Mouse (Mus musculus): ENCODE data around the gene Oaz1. TPM values are rescaled to one million over a fixed set of nuclear protein-coding genes. Genes with fewer than 3 reads are reported as not detected.

Oaz1 gene
- polyA plus RNA-seq, 1 experiment: 823 TPM

GRCm38 (mm10) chr10:80843931-80844547 is 17.6 kb downstream of the Oaz1 start, which contains the start of gene Lingo3:
Lingo3 (minus strand) TSS chr10:80844039.
- Histone ChIP-seq H3K4me1 (ENCODE audit: control insufficient read depth, insufficient read depth, low read length) (peaks cover 18% of the 10 kb centered on the region), H3K4me3 (ENCODE audit: insufficient read depth, low read length) (peak within 1 kb of the TSS; percentile 42), H3K27ac (ENCODE audit: insufficient read depth, low read depth, low read length) (no peak within 1 kb of the TSS)
- no peak for TF ChIP-seq CTCF (IDR thresholded peaks at IDR 0.05; ENCODE audit: low read depth, low read length)
- no peak for TF ChIP-seq POLR2A (IDR thresholded peaks at IDR 0.05; ENCODE audit: borderline replicate concordance, low read depth, low read length)

GRCm38 (mm10) chr10:80845055-80845693 is 18.7 kb downstream of the Oaz1 start:
- H3K4me1 ChIP-seq (ENCODE audit: control insufficient read depth, insufficient read depth, low read length): peaks cover 12% of the 10 kb centered on the region
- TF ChIP-seq CTCF (IDR thresholded peaks at IDR 0.05; ENCODE audit: low read depth, low read length): no peak
- no peak for TF ChIP-seq POLR2A (IDR thresholded peaks at IDR 0.05; ENCODE audit: borderline replicate concordance, low read depth, low read length)
- no peak overlapping the region for H3K4me3 ChIP-seq (ENCODE audit: insufficient read depth, low read length)
- no peak overlapping the region for H3K27ac ChIP-seq (ENCODE audit: insufficient read depth, low read depth, low read length)

- Histone ChIP-seq H3K4me1 (ENCODE audit: control insufficient read depth, insufficient read depth, low read length) (peaks cover 12% of the 10 kb centered on the region), H3K4me3 (ENCODE audit: insufficient read depth, low read length) (no peak overlapping the region), H3K27ac (ENCODE audit: insufficient read depth, low read depth, low read length) (no peak overlapping the region)
- TF ChIP-seq POLR2A (IDR thresholded peaks at IDR 0.05; ENCODE audit: borderline replicate concordance, low read depth, low read length) (no peak), CTCF (IDR thresholded peaks at IDR 0.05; ENCODE audit: low read depth, low read length) (no peak)
These were observed 19.3 kb downstream of the Oaz1 start for GRCm38 (mm10) chr10:80845732-80846131.

DNA sequence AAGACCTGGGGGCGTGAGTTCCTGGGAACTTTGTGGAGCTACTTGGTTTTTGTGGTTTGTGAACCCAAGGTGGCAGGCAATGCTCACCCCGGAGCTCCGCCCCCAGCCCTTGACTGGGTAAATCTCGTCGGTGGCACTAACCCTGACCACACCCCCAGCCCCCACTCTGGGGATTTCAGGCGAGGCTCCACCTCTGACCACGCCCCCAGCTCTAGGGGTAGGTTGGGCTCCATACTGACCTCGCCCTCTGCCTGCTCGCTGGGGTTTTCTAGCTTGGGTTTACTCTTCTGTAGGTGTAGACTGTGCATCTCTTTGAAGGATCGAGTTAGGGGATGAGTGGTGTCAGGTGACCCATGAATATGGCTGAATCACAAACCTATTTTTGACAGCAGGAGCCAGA is 22.1 kb downstream of the Oaz1 start:
- H3K27ac ChIP-seq (ENCODE audit: insufficient read depth, low read depth, low read length): no peak overlapping the region
- H3K4me3 ChIP-seq (ENCODE audit: insufficient read depth, low read length): no peak overlapping the region
- H3K4me1 ChIP-seq (ENCODE audit: control insufficient read depth, insufficient read depth, low read length): peaks cover 12% of the 10 kb centered on the region
- no peak for TF ChIP-seq POLR2A (IDR thresholded peaks at IDR 0.05; ENCODE audit: borderline replicate concordance, low read depth, low read length)
- no peak for TF ChIP-seq CTCF (IDR thresholded peaks at IDR 0.05; ENCODE audit: low read depth, low read length)

- peak within 1 kb of the TSS; percentile 11 for H3K27ac ChIP-seq (ENCODE audit: insufficient read depth, low read depth, low read length)
- no peak for TF ChIP-seq POLR2A (IDR thresholded peaks at IDR 0.05; ENCODE audit: borderline replicate concordance, low read depth, low read length)
- TF ChIP-seq CTCF (IDR thresholded peaks at IDR 0.05; ENCODE audit: low read depth, low read length): no peak
- peak within 1 kb of the TSS; percentile 81 for H3K4me3 ChIP-seq (ENCODE audit: insufficient read depth, low read length)
- peaks cover 11% of the 10 kb centered on the region for H3K4me1 ChIP-seq (ENCODE audit: control insufficient read depth, insufficient read depth, low read length)
These were observed 28.7 kb downstream of the Oaz1 start, which contains the start of the genes Lsm7 and Sppl2b for GRCm38 (mm10) chr10:80854913-80855748. Lsm7 (minus strand) TSS chr10:80855209. Sppl2b (plus strand) TSS chr10:80855275.

DNA sequence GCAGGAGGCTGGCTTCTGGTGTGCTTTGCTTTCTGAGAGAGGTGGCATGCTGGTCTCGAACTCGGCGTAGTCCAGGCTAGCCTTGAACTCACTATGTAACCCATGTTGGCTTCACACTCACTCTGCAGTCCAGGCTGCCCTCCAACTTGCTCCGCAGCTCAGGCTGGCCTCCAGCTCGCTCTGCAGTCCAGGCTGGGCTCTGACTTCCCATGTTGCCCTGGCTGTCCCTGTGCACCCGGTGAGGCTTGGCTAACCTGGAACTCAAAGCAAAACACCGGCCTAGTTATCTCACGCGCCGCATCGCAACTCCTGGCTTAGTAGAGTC is 29.3 kb downstream of the Oaz1 start:
- Histone ChIP-seq H3K27ac (ENCODE audit: insufficient read depth, low read depth, low read length) (peak overlapping the region; percentile 5; the same call in 1 of the 2 replicates), H3K4me1 (ENCODE audit: control insufficient read depth, insufficient read depth, low read length) (peaks cover 11% of the 10 kb centered on the region), H3K4me3 (ENCODE audit: insufficient read depth, low read length) (peak overlapping the region; percentile 81)
- no peak for TF ChIP-seq CTCF (IDR thresholded peaks at IDR 0.05; ENCODE audit: low read depth, low read length)
- TF ChIP-seq POLR2A (IDR thresholded peaks at IDR 0.05; ENCODE audit: borderline replicate concordance, low read depth, low read length): no peak

GRCm38 (mm10) chr10:80856267-80856666 is 29.8 kb downstream of the Oaz1 start:
- H3K27ac ChIP-seq (ENCODE audit: insufficient read depth, low read depth, low read length): peak overlapping the region; percentile 3; the same call in 1 of the 2 replicates
- H3K4me1 ChIP-seq (ENCODE audit: control insufficient read depth, insufficient read depth, low read length): peaks cover 11% of the 10 kb centered on the region

DNA sequence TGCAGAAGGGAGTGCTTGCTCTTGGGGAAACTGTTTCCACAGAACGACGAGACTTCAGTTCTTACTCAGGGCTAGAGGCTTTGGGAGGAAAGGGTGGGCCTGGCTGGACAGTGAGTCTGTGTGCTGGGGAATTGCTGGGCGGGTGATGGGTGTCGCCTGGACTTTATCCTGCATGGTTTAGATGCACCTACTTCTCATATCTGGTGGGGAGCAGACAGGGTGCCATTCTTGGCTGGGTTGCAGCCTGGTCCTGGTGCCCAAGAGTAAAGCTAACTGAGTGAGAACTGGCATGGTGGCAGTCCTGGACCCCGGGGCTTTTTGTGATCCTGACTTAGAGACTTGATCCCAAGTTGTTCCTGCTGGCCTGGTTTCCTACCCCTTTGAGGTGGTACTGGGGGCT is 30.5 kb downstream of the Oaz1 start:
- Histone ChIP-seq H3K4me3 (ENCODE audit: insufficient read depth, low read length) (peak overlapping the region; percentile 81; the same call in 1 of the 2 replicates), H3K4me1 (ENCODE audit: control insufficient read depth, insufficient read depth, low read length) (peaks cover 11% of the 10 kb centered on the region), H3K27ac (ENCODE audit: insufficient read depth, low read depth, low read length) (no peak overlapping the region)
- no peak for TF ChIP-seq POLR2A (IDR thresholded peaks at IDR 0.05; ENCODE audit: borderline replicate concordance, low read depth, low read length)
- TF ChIP-seq CTCF (IDR thresholded peaks at IDR 0.05; ENCODE audit: low read depth, low read length): no peak

More at GRCm38 (mm10) chr10:80856267-80856666, 29.8 kb downstream of the Oaz1 start:
- TF ChIP-seq CTCF (IDR thresholded peaks at IDR 0.05; ENCODE audit: low read depth, low read length): no peak
- TF ChIP-seq POLR2A (IDR thresholded peaks at IDR 0.05; ENCODE audit: borderline replicate concordance, low read depth, low read length): no peak
- H3K4me3 ChIP-seq (ENCODE audit: insufficient read depth, low read length): peak overlapping the region; percentile 81

DNA sequence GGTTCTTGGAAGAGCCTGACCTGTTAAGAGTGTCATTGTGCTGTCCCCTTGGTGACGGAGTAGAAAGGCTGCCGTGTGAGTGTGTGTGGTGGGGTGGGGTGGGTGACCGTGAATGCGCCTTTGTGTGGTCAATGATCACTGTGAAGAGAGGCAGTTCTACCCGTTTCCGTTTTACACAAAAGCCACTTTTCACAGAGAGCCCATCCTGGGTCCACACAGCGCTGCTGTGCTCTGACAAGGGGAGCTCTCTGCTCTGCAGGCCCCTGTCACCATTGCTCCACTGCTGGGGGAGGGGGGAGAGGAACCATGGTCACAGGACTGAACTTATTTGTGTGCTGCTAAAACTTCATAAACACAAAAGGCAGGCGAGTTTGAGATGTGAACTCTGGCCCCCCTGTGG is 30.9 kb downstream of the Oaz1 start:
- H3K4me1 ChIP-seq (ENCODE audit: control insufficient read depth, insufficient read depth, low read length): peaks cover 11% of the 10 kb centered on the region
- TF ChIP-seq CTCF (IDR thresholded peaks at IDR 0.05; ENCODE audit: low read depth, low read length) (no peak), POLR2A (IDR thresholded peaks at IDR 0.05; ENCODE audit: borderline replicate concordance, low read depth, low read length) (no peak)
- H3K4me3 ChIP-seq (ENCODE audit: insufficient read depth, low read length): no peak overlapping the region
- H3K27ac ChIP-seq (ENCODE audit: insufficient read depth, low read depth, low read length): no peak overlapping the region
